Mouse (Mus musculus): ENCODE results near the gene Opcml. TPM values are rescaled to one million over a fixed set of nuclear protein-coding genes. Genes with fewer than 3 reads are reported as not detected.

Gene Opcml
- polyA plus RNA-seq, 1 experiment: not detected

DNA sequence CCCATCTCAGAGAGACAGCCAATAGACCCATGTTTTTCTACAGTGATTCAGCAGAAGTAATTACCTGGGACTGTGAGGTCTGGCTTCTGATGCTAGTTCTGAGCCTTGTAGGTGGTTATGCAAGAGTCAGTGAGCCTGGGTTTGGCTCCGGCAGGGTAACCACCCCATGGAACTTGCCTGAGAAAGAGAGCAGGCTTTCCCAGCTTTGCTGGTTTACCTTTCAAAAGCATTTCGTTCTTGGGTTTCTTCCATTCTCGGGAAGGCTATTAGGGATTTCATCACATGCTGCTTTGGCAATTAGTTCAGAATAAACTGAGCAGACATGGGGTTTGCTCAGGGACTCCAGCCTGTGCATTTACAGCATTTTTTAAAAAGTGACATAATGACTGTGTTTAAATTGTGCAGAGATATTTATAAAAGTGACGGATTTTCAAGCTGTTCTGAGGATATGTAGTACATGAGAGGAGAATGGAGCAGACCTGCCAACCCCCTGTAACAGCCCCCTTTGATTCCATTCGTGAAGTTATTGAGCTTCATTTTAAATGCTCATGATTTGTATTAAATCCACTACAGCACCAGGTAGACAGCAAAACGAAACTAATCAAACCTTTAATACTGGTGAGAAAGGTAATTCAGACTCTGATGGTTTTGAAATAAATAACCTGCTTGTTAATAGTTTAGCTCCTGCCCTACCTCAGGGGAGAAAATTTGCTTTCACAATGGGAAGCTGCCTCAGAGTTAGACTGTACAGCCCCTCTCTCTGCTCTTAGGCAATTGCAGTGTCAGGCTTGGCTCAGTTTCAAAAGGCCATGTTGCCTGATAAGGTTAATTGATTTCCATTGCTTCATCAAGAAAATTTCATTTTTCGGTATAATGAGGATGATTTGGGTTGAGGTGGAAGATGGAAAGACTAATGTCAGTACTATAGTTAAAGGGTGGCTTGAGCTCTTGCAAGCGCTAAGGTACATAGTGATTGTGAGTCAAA lies 196.3 kb downstream of the Opcml start:
- Histone ChIP-seq H3K4me1 (ENCODE audit: control insufficient read depth, insufficient read depth, low read length) (no peaks in the 10 kb centered on the region), H3K4me3 (ENCODE audit: insufficient read depth, low read length) (no peak overlapping the region), H3K27ac (ENCODE audit: insufficient read depth, low read depth, low read length) (no peak overlapping the region)
- no peak for TF ChIP-seq CTCF (IDR thresholded peaks at IDR 0.05; ENCODE audit: low read depth, low read length)
- TF ChIP-seq POLR2A (IDR thresholded peaks at IDR 0.05; ENCODE audit: borderline replicate concordance, low read depth, low read length): no peak

DNA sequence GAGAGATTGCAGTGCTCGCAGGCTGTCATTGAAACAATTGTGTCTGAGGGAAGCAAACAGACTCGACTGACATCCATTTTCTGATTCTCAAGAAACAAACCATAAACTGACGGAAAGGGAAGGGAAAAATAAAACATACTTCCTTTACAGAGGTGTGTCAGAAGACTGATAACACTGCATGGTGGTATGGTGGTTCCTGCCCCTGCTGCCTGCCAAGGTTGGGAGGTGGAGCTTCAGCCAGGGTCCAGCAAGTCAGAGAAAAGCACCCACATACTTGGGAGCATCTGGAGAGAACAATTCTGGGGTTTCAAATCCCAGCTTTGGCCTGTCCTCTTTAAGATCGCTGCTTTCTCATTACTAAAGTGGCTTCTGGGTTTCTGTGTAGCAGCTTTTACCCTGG lies 201.0 kb downstream of the Opcml start:
- Histone ChIP-seq H3K4me1 (ENCODE audit: control insufficient read depth, insufficient read depth, low read length) (no peaks in the 10 kb centered on the region), H3K27ac (ENCODE audit: insufficient read depth, low read depth, low read length) (no peak overlapping the region), H3K4me3 (ENCODE audit: insufficient read depth, low read length) (no peak overlapping the region)
- no peak for TF ChIP-seq CTCF (IDR thresholded peaks at IDR 0.05; ENCODE audit: low read depth, low read length)
- no peak for TF ChIP-seq POLR2A (IDR thresholded peaks at IDR 0.05; ENCODE audit: borderline replicate concordance, low read depth, low read length)

DNA sequence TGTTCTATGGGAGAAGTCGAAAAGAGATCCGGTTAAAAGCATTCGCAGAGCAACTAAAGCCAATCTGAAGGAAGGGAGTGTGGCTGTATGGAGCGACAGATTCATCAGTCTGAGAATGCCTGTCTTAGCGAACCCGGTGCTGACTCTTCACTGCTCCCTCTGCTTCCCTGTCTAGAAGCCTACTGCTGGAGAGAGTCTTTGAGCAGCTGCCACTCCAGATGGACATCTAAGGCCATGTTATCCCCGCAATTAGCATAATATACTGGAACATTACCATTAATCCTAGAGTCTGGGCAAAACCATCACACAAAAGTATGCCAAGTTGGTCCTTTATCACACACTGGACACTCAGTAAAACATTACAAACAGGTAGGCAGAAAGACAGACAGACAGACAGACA lies 206.0 kb downstream of the Opcml start:
- no peak overlapping the region for H3K4me3 ChIP-seq (ENCODE audit: insufficient read depth, low read length)
- TF ChIP-seq CTCF (IDR thresholded peaks at IDR 0.05; ENCODE audit: low read depth, low read length) (no peak), POLR2A (IDR thresholded peaks at IDR 0.05; ENCODE audit: borderline replicate concordance, low read depth, low read length) (no peak)
- H3K27ac ChIP-seq (ENCODE audit: insufficient read depth, low read depth, low read length): no peak overlapping the region
- no peaks in the 10 kb centered on the region for H3K4me1 ChIP-seq (ENCODE audit: control insufficient read depth, insufficient read depth, low read length)

DNA sequence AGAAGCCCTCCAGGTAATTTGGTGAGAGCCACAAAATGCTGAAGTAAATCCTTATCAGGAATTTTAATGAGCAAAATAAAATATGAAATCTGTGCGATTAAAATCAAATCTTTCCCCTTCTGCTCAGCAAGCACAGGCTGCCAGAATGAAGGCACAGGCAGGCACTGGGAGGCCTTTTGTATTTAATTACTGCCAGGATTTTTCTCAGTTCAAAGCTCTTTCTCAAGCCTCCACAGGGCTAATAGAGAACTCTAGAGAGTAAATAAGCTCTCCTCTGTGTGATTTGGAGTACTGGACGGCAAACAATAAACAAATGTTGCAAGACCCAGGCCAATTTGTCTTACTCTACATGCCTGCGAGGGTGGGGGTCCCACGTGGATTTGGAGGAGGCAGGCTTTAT lies 208.2 kb downstream of the Opcml start:
- Histone ChIP-seq H3K27ac (ENCODE audit: insufficient read depth, low read depth, low read length) (no peak overlapping the region), H3K4me1 (ENCODE audit: control insufficient read depth, insufficient read depth, low read length) (no peaks in the 10 kb centered on the region), H3K4me3 (ENCODE audit: insufficient read depth, low read length) (no peak overlapping the region)
- TF ChIP-seq CTCF (IDR thresholded peaks at IDR 0.05; ENCODE audit: low read depth, low read length): no peak
- no peak for TF ChIP-seq POLR2A (IDR thresholded peaks at IDR 0.05; ENCODE audit: borderline replicate concordance, low read depth, low read length)

DNA sequence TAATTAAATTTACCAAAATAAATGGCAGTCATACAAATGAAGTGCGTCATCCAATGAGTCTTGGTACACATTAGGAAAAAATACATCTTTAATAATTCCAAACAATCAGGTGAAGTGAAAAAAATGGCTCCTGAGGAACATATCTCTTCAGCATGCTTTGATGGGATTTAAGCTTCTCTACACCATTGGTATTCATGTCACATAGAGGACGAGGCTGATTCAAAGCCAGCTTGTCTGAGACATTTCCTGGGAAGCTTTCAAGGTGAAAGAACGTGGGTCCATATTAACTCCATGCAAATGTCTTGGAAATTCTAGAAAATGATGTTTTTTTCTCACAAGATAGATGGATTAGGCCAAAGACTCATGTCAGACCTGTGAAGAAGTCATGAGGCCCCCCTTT lies 212.6 kb downstream of the Opcml start:
- Histone ChIP-seq H3K27ac (ENCODE audit: insufficient read depth, low read depth, low read length) (no peak overlapping the region), H3K4me3 (ENCODE audit: insufficient read depth, low read length) (no peak overlapping the region), H3K4me1 (ENCODE audit: control insufficient read depth, insufficient read depth, low read length) (no peaks in the 10 kb centered on the region)
- TF ChIP-seq CTCF (IDR thresholded peaks at IDR 0.05; ENCODE audit: low read depth, low read length): no peak
- no peak for TF ChIP-seq POLR2A (IDR thresholded peaks at IDR 0.05; ENCODE audit: borderline replicate concordance, low read depth, low read length)

DNA sequence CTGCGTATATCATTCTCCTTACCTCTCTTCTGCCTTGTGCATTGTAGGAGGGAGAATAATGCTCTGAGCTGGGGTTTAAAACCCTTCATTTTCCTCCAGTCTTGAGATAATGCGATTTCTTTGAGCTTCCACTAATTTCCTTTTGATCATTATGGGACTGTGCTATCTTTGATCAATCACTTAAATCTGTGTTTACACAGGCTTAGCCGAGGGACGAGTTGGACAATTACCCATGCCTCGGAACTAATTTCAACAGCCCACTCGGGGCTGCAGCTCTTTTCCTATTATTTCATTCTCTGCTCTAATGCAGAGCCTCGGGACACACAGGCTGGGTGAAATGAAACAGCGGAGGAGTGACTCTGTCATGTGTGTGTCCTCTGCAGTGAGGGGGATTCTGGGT lies 220.9 kb downstream of the Opcml start:
- TF ChIP-seq POLR2A (IDR thresholded peaks at IDR 0.05; ENCODE audit: borderline replicate concordance, low read depth, low read length) (no peak), CTCF (IDR thresholded peaks at IDR 0.05; ENCODE audit: low read depth, low read length) (no peak)
- Histone ChIP-seq H3K4me1 (ENCODE audit: control insufficient read depth, insufficient read depth, low read length) (no peaks in the 10 kb centered on the region), H3K4me3 (ENCODE audit: insufficient read depth, low read length) (no peak overlapping the region), H3K27ac (ENCODE audit: insufficient read depth, low read depth, low read length) (no peak overlapping the region)

DNA sequence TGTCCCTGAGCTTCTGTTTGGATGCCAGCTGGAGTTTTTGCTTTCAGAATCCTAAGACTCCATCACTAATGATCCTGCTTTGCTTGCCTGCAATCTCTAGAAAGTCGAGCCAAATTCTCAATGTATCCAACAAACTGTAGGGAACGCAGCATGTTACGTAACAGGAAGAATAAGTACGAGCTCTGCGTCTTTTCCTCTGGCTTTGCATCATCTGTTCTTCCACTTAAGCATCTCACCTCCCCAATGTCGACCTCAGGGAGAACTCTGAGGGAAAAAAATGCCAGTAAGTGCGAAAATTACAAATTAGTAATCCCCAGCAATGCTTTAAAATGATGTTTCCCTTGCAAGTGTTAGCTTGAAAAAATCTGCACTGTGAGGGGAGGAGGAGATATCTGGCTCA lies 222.1 kb downstream of the Opcml start:
- Histone ChIP-seq H3K27ac (ENCODE audit: insufficient read depth, low read depth, low read length) (no peak overlapping the region), H3K4me1 (ENCODE audit: control insufficient read depth, insufficient read depth, low read length) (no peaks in the 10 kb centered on the region), H3K4me3 (ENCODE audit: insufficient read depth, low read length) (no peak overlapping the region)
- TF ChIP-seq CTCF (IDR thresholded peaks at IDR 0.05; ENCODE audit: low read depth, low read length) (no peak), POLR2A (IDR thresholded peaks at IDR 0.05; ENCODE audit: borderline replicate concordance, low read depth, low read length) (no peak)

DNA sequence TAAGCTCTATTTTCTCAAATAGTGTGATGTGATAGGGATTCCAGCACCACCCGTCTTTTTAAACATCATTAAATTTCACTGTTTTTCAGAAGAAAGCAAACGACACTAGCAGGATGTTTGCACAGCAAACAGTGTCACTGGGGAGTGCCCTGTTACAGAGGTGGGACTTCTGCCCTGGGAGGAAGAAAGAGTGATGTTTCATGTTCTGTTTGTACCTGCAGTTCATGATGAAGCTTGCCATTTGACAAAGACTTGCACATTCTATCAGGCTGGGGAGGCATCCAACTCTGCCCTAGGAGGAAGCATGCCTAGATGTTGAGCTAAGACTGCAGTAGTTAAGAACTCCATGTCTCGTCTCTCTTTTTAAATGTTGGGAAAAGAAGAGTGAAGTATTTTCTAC lies 222.6 kb downstream of the Opcml start:
- Histone ChIP-seq H3K27ac (ENCODE audit: insufficient read depth, low read depth, low read length) (no peak overlapping the region), H3K4me3 (ENCODE audit: insufficient read depth, low read length) (no peak overlapping the region), H3K4me1 (ENCODE audit: control insufficient read depth, insufficient read depth, low read length) (no peaks in the 10 kb centered on the region)
- no peak for TF ChIP-seq POLR2A (IDR thresholded peaks at IDR 0.05; ENCODE audit: borderline replicate concordance, low read depth, low read length)
- no peak for TF ChIP-seq CTCF (IDR thresholded peaks at IDR 0.05; ENCODE audit: low read depth, low read length)

DNA sequence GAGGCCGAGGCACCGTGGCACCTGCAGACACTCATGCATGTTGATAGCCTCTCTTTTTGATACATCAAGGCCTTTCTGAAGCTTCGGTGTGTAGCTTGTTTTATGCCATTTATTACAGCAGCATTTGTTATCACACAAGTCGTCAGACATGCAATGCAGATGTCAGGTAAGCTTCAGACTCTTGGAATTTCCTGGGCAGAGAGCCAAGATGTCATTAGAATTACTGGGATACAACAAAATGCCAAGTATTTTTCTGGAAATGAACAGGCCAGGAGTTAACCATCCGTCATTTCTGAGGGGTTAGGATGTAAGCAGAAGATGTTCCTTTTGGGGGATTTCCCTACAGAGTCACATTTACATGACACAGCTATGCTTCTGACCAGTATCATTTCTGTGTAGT lies 237.6 kb downstream of the Opcml start:
- no peak overlapping the region for H3K4me3 ChIP-seq (ENCODE audit: insufficient read depth, low read length)
- no peaks in the 10 kb centered on the region for H3K4me1 ChIP-seq (ENCODE audit: control insufficient read depth, insufficient read depth, low read length)
- H3K27ac ChIP-seq (ENCODE audit: insufficient read depth, low read depth, low read length): no peak overlapping the region
- no peak for TF ChIP-seq CTCF (IDR thresholded peaks at IDR 0.05; ENCODE audit: low read depth, low read length)
- TF ChIP-seq POLR2A (IDR thresholded peaks at IDR 0.05; ENCODE audit: borderline replicate concordance, low read depth, low read length): no peak

DNA sequence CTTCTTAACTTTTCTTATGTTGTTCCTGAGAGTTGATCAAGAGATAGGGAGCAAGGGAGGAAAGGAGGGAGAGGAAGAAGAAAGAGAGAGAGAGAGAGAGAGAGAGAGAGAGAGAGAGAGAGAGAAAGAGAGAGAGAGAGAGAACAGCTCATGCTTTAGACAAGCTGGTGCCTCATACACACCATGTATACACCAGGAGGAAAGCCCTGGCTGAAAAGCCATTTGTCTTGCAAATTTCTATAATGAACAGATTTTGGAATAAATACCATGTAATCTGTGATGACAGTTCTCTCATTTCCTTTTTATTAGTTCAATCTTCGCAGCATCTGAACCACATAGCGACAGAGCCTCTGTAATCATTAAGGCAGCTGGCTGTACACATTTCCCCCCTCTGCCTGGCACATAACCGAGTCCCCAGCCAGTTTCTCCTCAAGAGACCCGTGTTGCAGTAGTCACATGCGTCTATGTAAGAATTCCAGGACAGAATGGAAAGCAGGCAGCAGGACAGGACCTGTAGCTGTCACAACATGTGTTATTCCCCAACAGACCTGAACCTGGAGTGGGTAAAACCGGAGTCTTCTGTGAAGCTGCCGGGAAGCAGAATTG lies 238.3 kb downstream of the Opcml start:
- Histone ChIP-seq H3K4me1 (ENCODE audit: control insufficient read depth, insufficient read depth, low read length) (no peaks in the 10 kb centered on the region), H3K4me3 (ENCODE audit: insufficient read depth, low read length) (no peak overlapping the region), H3K27ac (ENCODE audit: insufficient read depth, low read depth, low read length) (no peak overlapping the region)
- TF ChIP-seq CTCF (IDR thresholded peaks at IDR 0.05; ENCODE audit: low read depth, low read length) (no peak), POLR2A (IDR thresholded peaks at IDR 0.05; ENCODE audit: borderline replicate concordance, low read depth, low read length) (no peak)

All from bone marrow macrophage, adult 2 months (primary cell).